Mouse (Mus musculus) hindbrain, embryonic 12.5 days (tissue): ENCODE results near the gene Cpa4. TPM values are rescaled to one million over a fixed set of nuclear protein-coding genes. Genes with fewer than 3 reads are reported as not detected.
A peak's percentile ranks its signal among the peaks of the same experiment; 100 is the strongest.

Source experiments
- ATAC-seq: fragments of 200-750 bp; cut with Nextera tagmentation; 2 replicates; pipeline ENCODE4 v1.8.0; 2017; ENCODE audit warnings: moderate TSS enrichment; ENCODE audit not compliant: low FRiP score
- H3K27ac ChIP-seq: fragments of 300-500 bp; sonication (generic); 2 replicates; pipeline ENCODE4 v1.5.1; 2016; ENCODE audit warnings: mild to moderate bottlenecking
- H3K27me3 ChIP-seq: fragments of 300-500 bp; sonication (generic); 2 replicates; pipeline ENCODE4 v1.6.1; 2016; ENCODE audit warnings: mild to moderate bottlenecking
- H3K36me3 ChIP-seq: fragments of 300-500 bp; sonication (generic); 2 replicates; pipeline ENCODE4 v1.6.1; 2016; ENCODE audit warnings: mild to moderate bottlenecking
- H3K4me1 ChIP-seq: fragments of 300-500 bp; sonication (generic); 2 replicates; pipeline ENCODE4 v1.6.1; 2016
- H3K4me2 ChIP-seq: fragments of 300-500 bp; sonication (generic); replicated peaks from 2 replicates; pipeline ENCODE4 v1.6.1; 2016; ENCODE audit warnings: mild to moderate bottlenecking
- H3K4me3 ChIP-seq: fragments of 300-500 bp; sonication (generic); 2 replicates; pipeline ENCODE4 v1.5.1; 2016; ENCODE audit warnings: mild to moderate bottlenecking
- H3K9ac ChIP-seq: fragments of 300-500 bp; sonication (generic); 2 replicates; pipeline ENCODE4 v1.6.1; 2016; ENCODE audit warnings: mild to moderate bottlenecking, moderate library complexity
- H3K9me3 ChIP-seq: fragments of 300-500 bp; sonication (generic); replicated peaks from 2 replicates; pipeline ENCODE4 v1.6.1; 2016; ENCODE audit warnings: mild to moderate bottlenecking
- WGBS: fragments of 180-500 bp; shearing (Covaris S2); methylation state at CpG from one replicate; pipeline ENCODE4 v1.1.7; 2016; 5-methylcytosine and 5-hydroxymethylcytosine counted together
- polyA plus RNA-seq: library from polyadenylated mRNA; unstranded; fragments of >200 nt; fragmentation: Nextera tagmentation; extraction: Ambion mirVana; gene quantifications from 2 replicates; pipeline ENCODE4 v1.2.1, GENCODE M21; 2016

Cpa4 gene
- polyA plus RNA-seq, 1 experiment from 2014 or later, result 1.7 TPM

DNA sequence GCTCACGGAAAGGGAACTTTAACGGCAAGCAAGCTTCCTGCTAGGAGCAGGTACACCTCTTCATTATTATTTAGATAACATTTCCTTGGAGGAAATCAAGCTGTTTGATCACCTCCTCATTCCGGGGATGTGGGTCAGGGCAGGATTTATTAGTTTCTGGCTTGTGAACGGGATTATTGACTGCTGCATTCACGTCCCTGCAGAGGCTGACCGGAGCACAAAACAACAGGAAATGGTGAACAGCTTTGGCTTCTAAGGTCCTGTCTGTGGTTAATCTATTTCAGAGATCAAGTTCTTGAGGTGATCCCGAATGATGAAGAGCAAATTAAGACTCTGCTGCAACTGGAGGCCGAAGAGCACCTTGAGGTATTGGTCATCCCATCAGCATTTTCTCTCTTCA lies 24.3 kb upstream of the Cpa4 start:
- Histone ChIP-seq H3K4me1 (peaks cover 30% of the 10 kb centered on the region), H3K36me3 (no peaks in the 10 kb centered on the region), H3K4me3 (no peak overlapping the region), H3K9me3 (no peaks in the 10 kb centered on the region), H3K9ac (no peak overlapping the region), H3K27ac (no peak overlapping the region), H3K27me3 (no peaks in the 10 kb centered on the region), H3K4me2 (no peak overlapping the region)
- ATAC-seq, result no peak
- WGBS, result 43% methylated on average over 8 of the region's 8 CpGs

DNA sequence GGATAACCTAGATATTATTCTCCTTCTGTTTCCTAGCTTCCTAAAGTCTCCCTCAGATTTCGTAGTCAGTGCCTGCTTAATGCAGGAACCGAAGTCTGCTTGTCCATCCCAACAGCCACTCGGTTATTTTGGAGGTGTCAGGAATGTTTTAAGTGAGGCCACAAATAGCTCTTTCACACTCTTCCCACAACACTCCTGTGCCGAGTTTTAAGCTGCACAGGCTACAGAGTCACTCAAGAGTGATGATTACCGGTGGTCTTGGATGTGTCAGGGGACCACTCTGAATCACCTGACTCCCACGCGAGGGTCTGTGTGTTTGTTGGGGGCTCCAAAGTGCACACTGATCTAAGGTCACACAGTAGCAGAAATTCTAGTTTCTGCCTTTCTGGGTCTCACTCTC lies 22.5 kb upstream of the Cpa4 start:
- no peaks in the 10 kb centered on the region for H3K27me3 ChIP-seq
- no peak for ATAC-seq
- H3K27ac ChIP-seq, result peak overlapping the region; percentile 94; the same call in 1 of the 2 replicates
- H3K4me3 ChIP-seq, result no peak overlapping the region
- H3K9ac ChIP-seq, result no peak overlapping the region
- H3K4me2 ChIP-seq, result no peak overlapping the region
- no peaks in the 10 kb centered on the region for H3K9me3 ChIP-seq
- peaks cover 39% of the 10 kb centered on the region for H3K4me1 ChIP-seq
- 83% methylated on average over 7 of the region's 7 CpGs for WGBS
- no peaks in the 10 kb centered on the region for H3K36me3 ChIP-seq

DNA sequence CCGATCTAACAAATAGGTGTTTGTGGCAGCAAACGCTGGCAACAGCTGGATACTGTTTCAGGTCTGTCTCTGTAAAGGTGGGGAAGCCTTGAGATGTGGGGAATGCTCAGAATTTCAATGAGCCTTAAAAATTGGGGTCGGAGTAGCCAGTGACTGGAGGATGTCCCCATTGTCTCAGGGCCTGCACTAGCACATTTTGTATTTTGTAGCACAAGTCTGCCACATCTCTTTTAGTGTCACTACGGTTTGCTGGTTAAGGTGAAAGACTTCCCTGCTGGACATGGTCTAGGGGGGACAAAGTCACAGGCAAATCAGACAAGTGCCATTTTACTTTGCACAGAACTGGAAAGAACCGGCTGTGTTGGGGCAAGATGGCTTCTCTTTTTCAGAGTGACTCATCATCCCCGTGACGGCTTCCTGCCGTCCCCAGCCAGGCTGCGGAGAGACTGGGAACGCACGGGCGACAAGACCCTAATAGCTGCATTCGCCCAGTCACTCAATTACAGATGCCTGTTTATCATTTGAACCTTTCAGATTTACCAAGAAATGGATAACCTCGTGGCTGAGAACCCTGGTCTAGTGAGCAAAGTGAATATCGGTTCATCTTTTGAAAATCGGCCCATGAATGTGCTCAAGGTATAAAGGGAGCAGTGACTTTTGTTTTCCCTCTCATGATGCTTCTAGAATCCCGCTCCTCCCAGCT lies 21.4 kb upstream of the Cpa4 start:
- peak; percentile 63 for ATAC-seq
- H3K4me1 ChIP-seq, result peaks cover 40% of the 10 kb centered on the region
- H3K4me2 ChIP-seq, result peak overlapping the region; percentile 41
- H3K27ac ChIP-seq, result peak overlapping the region; percentile 94
- H3K9ac ChIP-seq, result peak overlapping the region; percentile 50; the same call in 1 of the 2 replicates
- no peaks in the 10 kb centered on the region for H3K27me3 ChIP-seq
- H3K36me3 ChIP-seq, result no peaks in the 10 kb centered on the region
- WGBS, result 8% methylated on average over 17 of the region's 17 CpGs
- H3K4me3 ChIP-seq, result peak overlapping the region; percentile 15; the same call in 1 of the 2 replicates
- H3K9me3 ChIP-seq, result no peaks in the 10 kb centered on the region

DNA sequence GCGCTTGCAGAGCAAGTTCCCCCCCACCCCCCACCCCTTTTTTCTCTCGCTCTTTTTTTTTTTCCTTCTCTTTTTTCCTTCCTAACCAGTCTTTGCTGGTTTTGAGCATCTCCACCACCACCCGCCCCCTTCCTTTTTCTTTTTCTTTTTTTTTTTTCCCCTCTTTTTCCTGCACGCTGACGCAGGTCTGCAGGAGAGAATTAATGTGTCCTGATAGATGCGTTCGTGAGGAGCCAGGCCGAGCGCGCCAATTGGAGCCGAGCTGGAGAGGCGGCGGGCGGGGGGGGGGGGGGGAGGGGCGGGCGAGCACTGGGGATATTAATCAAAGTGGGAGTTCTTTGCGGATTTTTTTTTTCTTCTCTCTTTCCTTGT lies 20.9 kb upstream of the Cpa4 start:
- peak overlapping the region; percentile 41 for H3K4me2 ChIP-seq
- H3K4me3 ChIP-seq, result peak overlapping the region; percentile 15; the same call in 1 of the 2 replicates
- WGBS, result 0% methylated on average over 14 of the region's 17 CpGs
- peaks cover 45% of the 10 kb centered on the region for H3K4me1 ChIP-seq
- ATAC-seq, result no peak
- no peaks in the 10 kb centered on the region for H3K9me3 ChIP-seq
- no peaks in the 10 kb centered on the region for H3K27me3 ChIP-seq
- 0 out of 2 replicates have a peak overlapping the region, but pooled peaks have one; percentile 50 for H3K9ac ChIP-seq
- peak overlapping the region; percentile 94 for H3K27ac ChIP-seq
- H3K36me3 ChIP-seq, result no peaks in the 10 kb centered on the region

DNA sequence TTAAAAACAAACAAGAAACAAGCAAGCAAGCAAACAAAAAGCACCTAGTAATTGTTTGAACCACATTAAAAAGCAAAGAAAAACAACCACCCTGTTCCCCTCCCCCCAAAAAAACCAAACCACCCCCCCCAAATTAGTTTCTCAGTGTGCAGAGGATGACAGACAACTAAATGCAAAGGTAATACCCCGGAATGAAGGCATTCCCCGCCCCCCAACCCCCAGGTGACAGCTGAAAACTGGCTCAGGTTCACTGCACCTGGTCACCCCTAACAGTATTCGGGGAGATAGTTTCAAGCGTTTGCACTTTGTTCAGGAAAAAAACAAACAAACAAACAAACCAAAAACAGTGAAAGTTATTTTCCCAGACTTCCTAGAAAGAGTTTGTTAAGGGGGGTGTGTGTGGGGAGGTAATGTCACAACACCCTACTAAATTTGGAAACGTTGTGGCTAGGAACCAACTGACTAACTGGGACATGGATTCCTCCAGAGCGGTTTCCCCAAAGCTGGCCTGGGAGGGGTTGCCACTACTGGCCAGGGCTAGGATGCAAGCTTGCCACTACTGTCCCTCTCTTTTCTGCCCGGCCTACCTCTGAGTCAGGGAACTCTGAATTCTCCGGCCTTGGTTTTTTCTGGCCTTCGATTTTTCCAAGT lies 20.4 kb upstream of the Cpa4 start:
- no peaks in the 10 kb centered on the region for H3K9me3 ChIP-seq
- peaks cover 50% of the 10 kb centered on the region for H3K4me1 ChIP-seq
- no peak overlapping the region for H3K4me3 ChIP-seq
- no peak overlapping the region for H3K9ac ChIP-seq
- no peaks in the 10 kb centered on the region for H3K36me3 ChIP-seq
- peak overlapping the region; percentile 41 for H3K4me2 ChIP-seq
- WGBS, result 13% methylated on average over 9 of the region's 9 CpGs
- no peak for ATAC-seq
- peak overlapping the region; percentile 94 for H3K27ac ChIP-seq
- H3K27me3 ChIP-seq, result no peaks in the 10 kb centered on the region

DNA sequence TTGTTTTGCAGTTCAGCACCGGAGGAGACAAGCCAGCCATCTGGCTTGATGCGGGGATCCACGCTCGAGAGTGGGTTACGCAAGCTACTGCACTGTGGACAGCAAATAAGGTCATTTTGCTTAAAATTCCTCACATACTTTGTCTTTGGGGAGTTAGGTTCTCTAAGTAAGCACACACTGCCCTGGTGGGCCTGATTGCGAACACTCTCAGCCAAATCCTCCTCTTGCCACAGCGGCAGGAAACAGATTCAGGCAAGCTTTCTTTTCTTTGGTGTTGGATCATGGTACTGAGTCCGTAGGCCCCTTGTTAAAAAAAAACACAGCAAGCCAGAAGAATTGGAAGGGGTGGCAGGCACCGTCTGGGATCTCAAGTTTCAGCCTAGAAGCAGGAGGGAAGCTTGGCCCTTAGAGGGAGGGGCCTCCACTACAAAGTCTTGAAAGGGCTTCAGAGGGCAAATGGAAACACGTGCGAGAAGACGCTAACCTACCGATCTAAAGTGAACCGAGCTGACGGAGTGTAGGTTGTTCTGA lies 18.9 kb upstream of the Cpa4 start:
- H3K36me3 ChIP-seq, result no peaks in the 10 kb centered on the region
- H3K9ac ChIP-seq, result 0 out of 2 replicates have a peak overlapping the region, but pooled peaks have one; percentile 8
- H3K4me2 ChIP-seq, result peak overlapping the region; percentile 23; the same call in 1 of the 2 replicates
- H3K27me3 ChIP-seq, result no peaks in the 10 kb centered on the region
- ATAC-seq, result no peak
- peak overlapping the region; percentile 94 for H3K27ac ChIP-seq
- H3K9me3 ChIP-seq, result no peaks in the 10 kb centered on the region
- 10% methylated on average over 15 of the region's 15 CpGs for WGBS
- H3K4me1 ChIP-seq, result peaks cover 56% of the 10 kb centered on the region
- H3K4me3 ChIP-seq, result no peak overlapping the region

DNA sequence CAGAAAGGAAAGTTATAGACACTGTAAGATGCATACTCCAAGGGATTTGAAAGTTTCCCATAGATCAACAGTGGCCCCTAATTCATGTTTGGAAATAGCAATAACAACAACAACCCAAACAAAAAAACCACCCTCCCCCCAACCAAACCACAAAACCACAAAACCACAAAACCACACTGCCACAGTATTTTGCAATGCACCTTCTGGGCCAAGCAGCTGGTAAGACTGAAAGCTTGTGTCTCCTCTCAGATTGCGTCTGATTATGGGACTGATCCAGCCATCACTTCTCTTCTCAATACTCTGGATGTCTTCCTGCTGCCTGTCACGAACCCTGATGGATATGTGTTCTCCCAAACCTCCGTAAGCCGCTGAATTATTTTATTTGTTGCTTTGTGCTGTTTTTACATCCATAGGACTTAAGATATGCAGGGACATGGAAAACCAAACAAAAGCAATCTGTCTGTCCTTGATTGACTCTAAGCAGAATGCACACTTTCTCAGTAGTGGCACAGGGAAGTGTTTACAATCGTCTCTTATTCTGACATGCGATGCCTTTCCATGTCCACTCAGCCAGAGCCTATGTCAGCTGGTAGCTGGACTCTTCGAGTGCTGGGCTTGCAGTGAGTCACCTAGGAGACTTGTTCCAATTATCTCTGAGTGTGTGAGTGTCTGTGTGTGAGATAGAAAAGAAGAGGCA lies 17.5 kb upstream of the Cpa4 start:
- no peaks in the 10 kb centered on the region for H3K36me3 ChIP-seq
- H3K27ac ChIP-seq, result peak overlapping the region; percentile 80
- H3K4me2 ChIP-seq, result no peak overlapping the region
- ATAC-seq, result peak; percentile 24
- H3K4me3 ChIP-seq, result no peak overlapping the region
- WGBS, result 48% methylated on average over 7 of the region's 7 CpGs
- peaks cover 48% of the 10 kb centered on the region for H3K4me1 ChIP-seq
- H3K9ac ChIP-seq, result no peak overlapping the region
- H3K27me3 ChIP-seq, result no peaks in the 10 kb centered on the region
- no peaks in the 10 kb centered on the region for H3K9me3 ChIP-seq

DNA sequence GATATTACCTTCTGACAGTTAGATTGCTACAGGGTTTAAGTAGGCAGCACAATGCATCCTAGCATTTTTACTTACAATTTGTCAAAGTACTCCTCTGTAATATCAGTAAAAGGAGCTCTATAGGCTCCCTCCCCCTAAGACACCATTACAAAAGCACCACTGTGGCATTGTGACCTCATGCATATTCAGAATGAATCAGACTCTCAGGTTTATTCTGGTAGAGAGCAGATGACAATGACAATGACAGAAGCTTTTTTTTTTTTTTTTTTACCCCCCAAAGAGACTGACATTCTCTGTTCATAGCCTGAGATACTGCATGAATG lies 17.0 kb upstream of the Cpa4 start:
- Histone ChIP-seq H3K36me3 (no peaks in the 10 kb centered on the region), H3K4me3 (no peak overlapping the region), H3K9me3 (no peaks in the 10 kb centered on the region), H3K27me3 (no peaks in the 10 kb centered on the region), H3K4me1 (peaks cover 44% of the 10 kb centered on the region), H3K27ac (peak overlapping the region; percentile 80), H3K4me2 (no peak overlapping the region), H3K9ac (no peak overlapping the region)
- ATAC-seq, result peak; percentile 46

DNA sequence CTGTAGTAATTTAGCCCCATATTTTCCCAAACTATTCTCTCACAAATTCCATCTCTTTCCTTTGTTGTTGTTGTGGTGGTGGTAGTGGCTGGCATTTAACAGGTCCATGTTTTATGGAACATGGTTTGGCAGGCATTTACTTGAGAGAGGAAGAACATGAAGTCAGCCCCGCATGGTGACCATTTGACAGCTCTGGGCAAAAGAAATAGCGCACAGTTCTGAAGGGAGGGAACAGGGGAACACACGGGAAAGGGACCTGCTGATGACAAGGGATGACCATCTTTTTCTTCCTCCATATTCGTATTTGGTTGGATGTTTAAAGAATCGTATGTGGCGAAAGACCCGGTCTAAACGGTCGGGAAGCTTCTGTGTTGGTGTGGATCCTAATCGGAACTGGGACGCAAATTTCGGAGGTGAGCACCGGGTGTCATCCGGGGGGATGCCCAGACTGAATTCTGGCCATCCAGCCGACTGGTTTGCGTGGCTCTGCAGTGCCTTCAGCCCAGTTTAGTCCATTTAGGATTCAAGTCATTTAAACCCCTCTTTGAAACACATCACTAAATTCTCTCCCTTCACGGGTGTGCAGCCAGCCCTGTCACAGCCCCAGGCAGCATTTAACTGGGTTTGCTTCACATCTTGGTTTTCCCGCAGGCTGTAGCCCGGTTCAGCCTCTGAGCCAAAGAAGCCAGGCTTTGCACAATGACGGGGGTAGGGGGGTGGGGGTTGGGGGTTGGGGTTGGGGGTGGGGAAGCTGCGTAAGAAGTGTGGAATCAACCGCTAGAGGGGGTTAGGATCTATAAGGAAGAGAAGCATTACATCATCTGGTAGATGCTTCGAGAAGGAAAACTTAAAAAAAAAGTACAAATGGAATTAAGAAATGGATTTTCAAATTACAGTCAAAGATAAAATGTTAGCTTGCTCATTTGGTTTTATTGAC lies 16.3 kb upstream of the Cpa4 start:
- Histone ChIP-seq H3K4me3 (peak overlapping the region; percentile 4; the same call in 1 of the 2 replicates), H3K9me3 (no peaks in the 10 kb centered on the region), H3K27me3 (no peaks in the 10 kb centered on the region), H3K27ac (peak overlapping the region; percentile 80), H3K4me2 (peak overlapping the region; percentile 43), H3K4me1 (peaks cover 36% of the 10 kb centered on the region), H3K9ac (peak overlapping the region; percentile 36; the same call in 1 of the 2 replicates), H3K36me3 (no peaks in the 10 kb centered on the region)
- WGBS, result 15% methylated on average over 23 of the region's 23 CpGs
- peak; percentile 71 for ATAC-seq

DNA sequence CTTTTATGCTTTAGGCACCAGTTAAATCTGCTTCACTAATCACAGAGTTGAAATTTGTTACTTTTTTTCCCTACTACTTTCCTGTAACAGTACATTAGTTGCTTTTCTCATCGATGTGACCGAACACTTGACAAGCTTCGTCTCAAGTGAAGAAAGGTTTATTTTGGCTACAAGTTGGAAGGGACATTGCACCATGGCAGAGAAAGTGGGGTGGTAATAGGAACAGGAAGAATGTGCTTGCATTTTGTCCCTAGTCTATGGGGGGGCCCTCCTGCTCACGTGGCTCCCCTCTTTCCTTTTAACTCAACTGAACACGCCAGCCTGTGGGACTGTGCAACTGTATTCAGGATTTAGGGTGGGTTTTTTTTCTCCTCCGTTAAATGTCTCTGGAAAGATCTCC lies 15.5 kb upstream of the Cpa4 start:
- no peaks in the 10 kb centered on the region for H3K9me3 ChIP-seq
- peaks cover 34% of the 10 kb centered on the region for H3K4me1 ChIP-seq
- H3K9ac ChIP-seq, result no peak overlapping the region
- ATAC-seq, result no peak
- H3K4me3 ChIP-seq, result no peak overlapping the region
- H3K4me2 ChIP-seq, result no peak overlapping the region
- peak overlapping the region; percentile 45; the same call in 1 of the 2 replicates for H3K27ac ChIP-seq
- H3K27me3 ChIP-seq, result no peaks in the 10 kb centered on the region
- H3K36me3 ChIP-seq, result no peaks in the 10 kb centered on the region
- WGBS, result 53% methylated on average over 6 of the region's 6 CpGs

DNA sequence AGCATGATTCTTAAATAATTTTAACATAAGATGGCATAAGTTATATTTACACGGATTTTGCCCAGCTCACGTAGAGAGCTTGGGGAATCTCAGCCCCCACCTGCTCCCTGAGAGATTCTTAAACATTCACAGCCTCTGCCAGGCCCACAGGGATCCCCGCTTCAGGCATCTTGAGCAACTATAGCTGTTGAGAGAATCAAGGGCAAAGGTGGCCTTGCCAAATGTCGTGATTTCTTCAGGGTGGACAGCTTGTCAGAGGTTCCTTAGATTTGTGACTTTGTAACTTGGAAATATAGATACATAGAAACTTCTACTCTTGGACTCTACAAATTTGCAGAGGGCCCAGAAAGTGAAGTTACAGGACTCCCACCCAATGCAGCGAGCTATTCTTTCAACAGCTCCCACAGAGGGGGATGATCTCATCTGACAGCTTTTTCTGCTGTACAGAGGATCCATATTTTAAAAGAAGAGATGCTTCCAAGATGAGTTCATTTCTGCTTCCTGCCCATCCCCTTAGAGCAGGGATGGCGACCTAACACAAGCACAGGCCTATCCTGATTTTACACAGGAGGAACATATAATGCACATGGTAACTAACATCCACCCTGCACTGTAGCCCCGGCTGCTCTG lies 14.7 kb upstream of the Cpa4 start:
- H3K4me1 ChIP-seq, result peaks cover 29% of the 10 kb centered on the region

More for the DNA sequence above, 14.7 kb upstream of the Cpa4 start:
- H3K4me2 ChIP-seq, result no peak overlapping the region
- no peaks in the 10 kb centered on the region for H3K27me3 ChIP-seq
- H3K4me3 ChIP-seq, result no peak overlapping the region
- no peak overlapping the region for H3K9ac ChIP-seq
- WGBS, result 79% methylated on average over 7 of the region's 7 CpGs
- no peaks in the 10 kb centered on the region for H3K9me3 ChIP-seq
- H3K36me3 ChIP-seq, result no peaks in the 10 kb centered on the region
- H3K27ac ChIP-seq, result 0 out of 2 replicates have a peak overlapping the region, but pooled peaks have one; percentile 9
- no peak for ATAC-seq
